Mouse (Mus musculus) testis, adult 2 months (tissue): ENCODE data around the gene Gm37240. TPM values are rescaled to one million over a fixed set of nuclear protein-coding genes. Genes with fewer than 3 reads are reported as not detected.

Source experiments
- H3K27ac ChIP-seq: fragments of 200-500 bp; 2 replicates; pipeline ENCODE4 v1.5.1; 2012; ENCODE audit warnings: low read depth, low read length; ENCODE audit not compliant: control insufficient read depth, insufficient read depth
- H3K27me3 ChIP-seq: fragments of 200-500 bp; 2 replicates; pipeline ENCODE4 v1.6.1; 2012; ENCODE audit warnings: mild to moderate bottlenecking, low read length, moderate library complexity; ENCODE audit not compliant: control insufficient read depth, insufficient read depth
- H3K36me3 ChIP-seq: fragments of 200-500 bp; 2 replicates; pipeline ENCODE4 v1.6.1; 2012; ENCODE audit warnings: mild to moderate bottlenecking, low read length; ENCODE audit not compliant: control insufficient read depth, insufficient read depth
- H3K4me1 ChIP-seq: fragments of 200-500 bp; 2 replicates; pipeline ENCODE4 v1.6.1; 2012; ENCODE audit warnings: low read length; ENCODE audit not compliant: control insufficient read depth, insufficient read depth
- H3K4me3 ChIP-seq: fragments of 200-500 bp; 2 replicates; pipeline ENCODE4 v1.5.1; 2012; ENCODE audit warnings: low read depth, mild to moderate bottlenecking, low read length, moderate library complexity, mixed read lengths; ENCODE audit not compliant: control insufficient read depth
- CTCF ChIP-seq: fragments of 200-500 bp; IDR thresholded peaks from 2 replicates; pipeline ENCODE4 v1.5.1; 2012; ENCODE audit warnings: low read depth, mild to moderate bottlenecking, inconsistent platforms, low read length, moderate library complexity; ENCODE audit not compliant: control insufficient read depth, insufficient read depth, insufficient replicate concordance
- POLR2A ChIP-seq: fragments of 200-500 bp; IDR thresholded peaks from 2 replicates; pipeline ENCODE4 v1.6.1; 2012; ENCODE audit warnings: low read depth, mild to moderate bottlenecking, inconsistent platforms, low read length, moderate library complexity; ENCODE audit not compliant: control insufficient read depth
- polyA plus RNA-seq: library from polyadenylated mRNA; depleted of rRNA; stranded (reverse); fragments of >200 nt; gene quantifications from 2 replicates; pipeline ENCODE4 v1.2.3, GENCODE M21; 2012

Gm37240 gene
- polyA plus RNA-seq, 1 experiment: not detected

GRCm38 (mm10) chr3:85022800-85023199 lies 864.5 kb downstream of the Gm37240 start:
- Histone ChIP-seq H3K27me3 (no peaks in the 10 kb centered on the region), H3K4me3 (no peak overlapping the region), H3K27ac (no peak overlapping the region), H3K4me1 (no peaks in the 10 kb centered on the region), H3K36me3 (no peaks in the 10 kb centered on the region)
- no peak for TF ChIP-seq POLR2A

GRCm38 (mm10) chr3:85021816-85022215 lies 865.5 kb downstream of the Gm37240 start:
- H3K27ac ChIP-seq: no peak overlapping the region
- H3K4me1 ChIP-seq: no peaks in the 10 kb centered on the region

GRCm38 (mm10) chr3:85020137-85020536 lies 867.2 kb downstream of the Gm37240 start:
- TF ChIP-seq POLR2A (no peak), CTCF (no peak)
- Histone ChIP-seq H3K4me3 (no peak overlapping the region), H3K27me3 (no peaks in the 10 kb centered on the region), H3K36me3 (no peaks in the 10 kb centered on the region), H3K4me1 (no peaks in the 10 kb centered on the region), H3K27ac (no peak overlapping the region)

More at GRCm38 (mm10) chr3:85021816-85022215, 865.5 kb downstream of the Gm37240 start:
- H3K4me3 ChIP-seq: no peak overlapping the region
- TF ChIP-seq POLR2A (no peak), CTCF (no peak)
- H3K27me3 ChIP-seq: no peaks in the 10 kb centered on the region
- H3K36me3 ChIP-seq: no peaks in the 10 kb centered on the region

- Histone ChIP-seq H3K4me1 (no peaks in the 10 kb centered on the region), H3K27me3 (no peaks in the 10 kb centered on the region), H3K36me3 (no peaks in the 10 kb centered on the region), H3K4me3 (no peak overlapping the region), H3K27ac (no peak overlapping the region)
- no peak for TF ChIP-seq POLR2A
- no peak for TF ChIP-seq CTCF
Measured at GRCm38 (mm10) chr3:85015667-85016066, 871.7 kb downstream of the Gm37240 start.

- no peaks in the 10 kb centered on the region for H3K36me3 ChIP-seq
- no peak for TF ChIP-seq POLR2A
- no peak for TF ChIP-seq CTCF
- no peak overlapping the region for H3K27ac ChIP-seq
- no peak overlapping the region for H3K4me3 ChIP-seq
- no peaks in the 10 kb centered on the region for H3K27me3 ChIP-seq
- no peaks in the 10 kb centered on the region for H3K4me1 ChIP-seq
Measured at GRCm38 (mm10) chr3:85012889-85013288, 874.4 kb downstream of the Gm37240 start.

- H3K4me1 ChIP-seq: peaks cover 2% of the 10 kb centered on the region; the same call in 1 of the 2 replicates
- H3K27me3 ChIP-seq: no peaks in the 10 kb centered on the region
Measured at GRCm38 (mm10) chr3:85005257-85005656, 882.1 kb downstream of the Gm37240 start.

GRCm38 (mm10) chr3:84988880-84989279 lies 898.4 kb downstream of the Gm37240 start:
- TF ChIP-seq POLR2A (no peak), CTCF (no peak)
- H3K27me3 ChIP-seq: no peaks in the 10 kb centered on the region

More at GRCm38 (mm10) chr3:85005257-85005656, 882.1 kb downstream of the Gm37240 start:
- H3K4me3 ChIP-seq: no peak overlapping the region
- H3K27ac ChIP-seq: no peak overlapping the region
- H3K36me3 ChIP-seq: no peaks in the 10 kb centered on the region
- TF ChIP-seq CTCF (no peak), POLR2A (no peak)

More at GRCm38 (mm10) chr3:84988880-84989279, 898.4 kb downstream of the Gm37240 start:
- H3K36me3 ChIP-seq: no peaks in the 10 kb centered on the region
- no peak overlapping the region for H3K27ac ChIP-seq
- H3K4me3 ChIP-seq: no peak overlapping the region
- H3K4me1 ChIP-seq: peaks cover 2% of the 10 kb centered on the region; the same call in 1 of the 2 replicates
